Mouse (Mus musculus) liver, embryonic 12.5 days (tissue): ENCODE measurements at regions not wholly inside any gene's neighbourhood (a gene's known extent, or its start where the extent isn't known, plus 50 kb on each side); places are given as distances from the start of the nearest gene placed in this dataset.

Experiments used
- ATAC-seq: fragments of 200-750 bp; cut with Nextera tagmentation; 2 replicates; pipeline ENCODE4 v1.8.0; 2017; ENCODE audit warnings: moderate number of reproducible peaks, mild to moderate bottlenecking, moderate library complexity
- H3K27ac ChIP-seq: fragments of 300-500 bp; sonication (generic); 2 replicates; pipeline ENCODE4 v1.5.1; 2016; ENCODE audit warnings: mild to moderate bottlenecking
- H3K27me3 ChIP-seq: fragments of 300-500 bp; sonication (generic); replicated peaks from 2 replicates; pipeline ENCODE4 v1.6.1; 2016; ENCODE audit warnings: mild to moderate bottlenecking, moderate library complexity
- H3K36me3 ChIP-seq: fragments of 300-500 bp; sonication (generic); 2 replicates; pipeline ENCODE4 v1.6.1; 2016; ENCODE audit warnings: mild to moderate bottlenecking, moderate library complexity
- H3K4me1 ChIP-seq: fragments of 300-500 bp; sonication (generic); 2 replicates; pipeline ENCODE4 v1.6.1; 2016
- H3K4me2 ChIP-seq: fragments of 300-500 bp; sonication (generic); 2 replicates; pipeline ENCODE4 v1.6.1; 2016; ENCODE audit warnings: mild to moderate bottlenecking, moderate library complexity
- H3K4me3 ChIP-seq: fragments of 300-500 bp; sonication (generic); 2 replicates; pipeline ENCODE4 v1.5.1; 2016; ENCODE audit warnings: mild to moderate bottlenecking, moderate library complexity
- H3K9ac ChIP-seq: fragments of 300-500 bp; sonication (generic); 2 replicates; pipeline ENCODE4 v1.6.1; 2016; ENCODE audit warnings: mild to moderate bottlenecking, moderate library complexity
- H3K9me3 ChIP-seq: fragments of 300-500 bp; sonication (generic); replicated peaks from 2 replicates; pipeline ENCODE4 v1.6.1; 2016; ENCODE audit warnings: mild to moderate bottlenecking, moderate library complexity
- WGBS: fragments of 180-500 bp; shearing (Covaris S2); methylation state at CpG from one replicate; pipeline ENCODE4 v1.1.7; 2016; ENCODE audit not compliant: insufficient replicate concordance; 5-methylcytosine and 5-hydroxymethylcytosine counted together

DNA sequence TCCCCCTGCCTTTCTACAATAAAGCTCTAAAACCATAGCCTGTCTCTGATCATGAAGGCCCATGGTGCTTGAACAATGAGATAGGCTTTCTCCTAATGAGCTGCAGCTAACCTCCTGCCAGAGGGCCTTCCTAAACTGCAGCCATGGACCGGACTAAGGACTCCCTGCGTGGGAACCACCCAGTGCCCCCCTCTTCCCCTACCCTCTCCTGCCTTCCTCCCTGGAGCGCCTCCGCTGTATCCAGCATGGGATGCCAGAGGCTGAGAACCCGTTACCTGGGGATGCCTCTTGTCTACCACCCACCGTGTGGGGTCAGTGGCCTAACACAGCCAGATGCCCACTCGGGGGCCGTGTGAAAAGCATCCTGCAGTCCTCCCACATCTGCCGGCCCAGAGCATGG is 51.7 kb upstream of the Wls start:
- Histone ChIP-seq H3K4me2 (no peak overlapping the region), H3K9ac (no peak overlapping the region), H3K27me3 (no peaks in the 10 kb centered on the region), H3K36me3 (no peaks in the 10 kb centered on the region), H3K9me3 (no peaks in the 10 kb centered on the region), H3K27ac (no peak overlapping the region), H3K4me3 (no peak overlapping the region), H3K4me1 (no peaks in the 10 kb centered on the region)
- ATAC-seq: no peak
- 68% methylated on average over 9 of the region's 9 CpGs for WGBS
